Mouse (Mus musculus) T-helper 17 cell (primary cell): ENCODE measurements around the gene Mei1.
"Not testable (repeated sequence)": the region's sequence is repeated elsewhere in the genome, so short reads cannot be mapped to it uniquely, and the experiment has no call there.

ENCODE experiments used
- in situ Hi-C, 2 experiments: fragments of 300-600 bp; cut with MboI, MseI; formaldehyde crosslinking; loops; 1 replicate in 1 of 2; 2 replicates in 1 of 2; pipeline ENCODE4 v1.15.1; 2025; ENCODE audit warnings: high pct_unique_total_duplicates in 2 of 2

Gene Mei1

GRCm38 (mm10) chr15:82085606-82086005 lies 15.8 kb downstream of the Mei1 start:
- in situ Hi-C loops: no loop called here

- in situ Hi-C loops: no loop called here
These were observed 16.3 kb downstream of the Mei1 start for GRCm38 (mm10) chr15:82086131-82086530.

GRCm38 (mm10) chr15:82087266-82087665 lies 17.5 kb downstream of the Mei1 start:
- in situ Hi-C loops: no loop called here

GRCm38 (mm10) chr15:82091061-82091460 lies 21.3 kb downstream of the Mei1 start:
- in situ Hi-C loops: no loop called here

GRCm38 (mm10) chr15:82106953-82107555 lies 37.3 kb downstream of the Mei1 start:
- in situ Hi-C loops: loop anchor here in 1 of 2 experiments (5.0 kb wide), 1 partner anchor 40 kb away; the partner anchor contains the start of gene Mei1

GRCm38 (mm10) chr15:82120544-82120943 lies 50.7 kb downstream of the Mei1 start:
- in situ Hi-C loops: no loop called here

- in situ Hi-C loops: not testable (repeated sequence)
These were observed 56.9 kb downstream of the Mei1 start for GRCm38 (mm10) chr15:82126690-82127089.

GRCm38 (mm10) chr15:82127426-82128374 lies 57.9 kb downstream of the Mei1 start, which contains the start of gene Ccdc134:
Ccdc134 (plus strand) TSS chr15:82127922.
- in situ Hi-C loops: no loop called here

GRCm38 (mm10) chr15:82128398-82128797 lies 58.6 kb downstream of the Mei1 start:
- in situ Hi-C loops: no loop called here

- in situ Hi-C loops: loop anchor here in 1 of 2 experiments (5.0 to 10.0 kb wide), 2 partner anchors 97 to 276 kb away; partner anchors contain the start of gene Tob2
These were observed 60.8 kb downstream of the Mei1 start for GRCm38 (mm10) chr15:82130599-82130998.

- in situ Hi-C loops: loop anchor here (5.0 to 10.0 kb wide), 2 partner anchors 92 to 281 kb away; partner anchors contain the start of gene Tob2 (in 1 of the 2)
These were observed 65.6 kb downstream of the Mei1 start for GRCm38 (mm10) chr15:82135372-82135771.

- in situ Hi-C loops: loop anchor here (5.0 to 10.0 kb wide), 2 partner anchors 89 to 284 kb away; partner anchors contain the start of gene Tob2 (in 1 of the 2)
These were observed 68.8 kb downstream of the Mei1 start for GRCm38 (mm10) chr15:82138565-82138964.

GRCm38 (mm10) chr15:82139196-82139595 lies 69.4 kb downstream of the Mei1 start:
- in situ Hi-C loops: loop anchor here (5.0 to 10.0 kb wide), 2 partner anchors 88 to 284 kb away; partner anchors contain the start of gene Tob2 (in 1 of the 2)

- in situ Hi-C loops: loop anchor here (5.0 to 10.0 kb wide), 3 partner anchors 47 to 286 kb away; partner anchors contain the start of gene Tob2 (in 1 of the 2)
These were observed 70.6 kb downstream of the Mei1 start for GRCm38 (mm10) chr15:82140355-82140754.

GRCm38 (mm10) chr15:82144157-82144556 lies 74.4 kb downstream of the Mei1 start:
- in situ Hi-C loops: loop anchor here (5.0 to 10.0 kb wide), 3 partner anchors 43 to 289 kb away; partner anchors contain the start of gene Tob2 (in 1 of the 2)

GRCm38 (mm10) chr15:82145408-82145807 lies 75.6 kb downstream of the Mei1 start:
- in situ Hi-C loops: loop anchor here in 1 of 2 experiments (10.0 kb wide), 2 partner anchors 199 to 291 kb away; partner anchors contain the start of gene Tob2

- in situ Hi-C loops: loop anchor here in 1 of 2 experiments (10.0 kb wide), 2 partner anchors 199 to 291 kb away; partner anchors contain the start of gene Tob2
These were observed 76.3 kb downstream of the Mei1 start for GRCm38 (mm10) chr15:82145851-82146769.

- in situ Hi-C loops: loop anchor here in 1 of 2 experiments (10.0 kb wide), 2 partner anchors 198 to 292 kb away; partner anchors contain the start of gene Tob2
These were observed 77.2 kb downstream of the Mei1 start, which contains the start of gene Srebf2 for GRCm38 (mm10) chr15:82146770-82147610. Srebf2 (plus strand) TSS chr15:82147181.

GRCm38 (mm10) chr15:82147611-82148111 lies 77.9 kb downstream of the Mei1 start:
- in situ Hi-C loops: loop anchor here in 1 of 2 experiments (10.0 kb wide), 2 partner anchors 197 to 293 kb away; partner anchors contain the start of gene Tob2
